10 mouse cellular contexts compared by ENCODE assay signal in the genomic region with DNA sequence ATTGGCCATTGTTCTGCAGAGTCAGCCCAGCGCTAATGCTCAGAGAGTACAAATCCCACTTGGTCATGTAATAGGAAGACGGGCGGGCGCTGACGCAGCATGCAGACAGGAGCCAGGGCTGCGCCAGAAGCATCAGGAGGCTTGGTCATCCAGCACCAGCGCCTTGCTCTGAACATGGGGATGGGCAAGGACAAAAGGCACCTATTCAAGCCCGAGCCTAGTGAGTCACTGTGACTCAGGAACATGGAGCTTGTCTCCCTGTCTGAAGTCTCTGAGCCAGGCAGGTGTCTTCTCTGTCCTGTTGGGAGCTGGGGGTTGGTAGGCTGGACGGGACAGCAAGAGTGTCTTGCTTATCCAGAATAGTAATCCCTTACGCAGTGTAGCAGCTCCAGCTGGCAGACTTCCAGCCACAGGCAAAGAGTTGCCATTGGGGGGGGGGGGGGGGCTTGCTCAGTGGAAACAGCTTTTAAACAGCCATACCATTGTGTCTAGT. TPM values are rescaled to one million over a fixed set of nuclear protein-coding genes. Genes with fewer than 3 reads are reported as not detected.
DNase-seq lines count a peak whose midpoint lies in the region; ATAC-seq lines count a peak whose summit lies in the region.
"Had no signal": no experiment of that assay in that cellular context is flagged by ENCODE, and none has a peak within 500 bp of the region (broad histone marks: within the 10 kb centered on the region; RNA-seq: fewer than 3 reads in every experiment).

No protein-coding gene starts in this region.

- H3K27ac ChIP-seq in intestine, embryonic 15.5 days, result no peak overlapping the region
- no peak overlapping the region for H3K27ac ChIP-seq in intestine, embryonic 16.5 days (ENCODE audit: low read length)
- H3K27ac ChIP-seq in midbrain, embryonic 12.5 days (replicated peaks), result peak overlapping the region; percentile 27

- no peak overlapping the region for H3K4me3 ChIP-seq in intestine, embryonic 15.5 days (replicated peaks)
- H3K4me3 ChIP-seq in intestine, embryonic 16.5 days (ENCODE audit: low read length), result no peak overlapping the region
- H3K4me3 ChIP-seq in midbrain, embryonic 12.5 days, result no peak overlapping the region

- no peaks in the 10 kb centered on the region for H3K27me3 ChIP-seq in intestine, embryonic 15.5 days (replicated peaks)
- H3K27me3 ChIP-seq in intestine, embryonic 16.5 days (replicated peaks; ENCODE audit: control insufficient read depth, insufficient read depth, low read length), result no peaks in the 10 kb centered on the region
- no peaks in the 10 kb centered on the region for H3K27me3 ChIP-seq in midbrain, embryonic 12.5 days

- DNase-seq in Muller cell, postnatal 12 days (ENCODE audit: inconsistent ontology term), result peak; percentile 92
- peak; percentile 62 to 67 for DNase-seq in adrenal gland, postnatal 36 days
- DNase-seq in urinary bladder, postnatal 36 days (ENCODE audit: low spot score in 2 of 2), result no peak
- DNase-seq: thymus, postnatal 25 days had no signal

- 61% methylated on average over 10 of the region's 10 CpGs for WGBS in intestine, embryonic 15.5 days
- WGBS in intestine, embryonic 16.5 days, result 57% methylated on average over 10 of the region's 10 CpGs
- 55% methylated on average over 10 of the region's 10 CpGs for WGBS in midbrain, embryonic 12.5 days

- H3K9ac ChIP-seq in intestine, embryonic 15.5 days, result no peak overlapping the region
- no peak overlapping the region for H3K9ac ChIP-seq in intestine, embryonic 16.5 days (ENCODE audit: low read depth, low read length)
- H3K9ac ChIP-seq in midbrain, embryonic 12.5 days (replicated peaks), result no peak overlapping the region

- H3K4me2 ChIP-seq in intestine, embryonic 15.5 days (replicated peaks), result 0 out of 2 replicates have a peak overlapping the region, but pooled peaks have one; percentile 17
- no peak overlapping the region for H3K4me2 ChIP-seq in intestine, embryonic 16.5 days (ENCODE audit: low read depth, low read length)
- 0 out of 2 replicates have a peak overlapping the region, but pooled peaks have one; percentile 7 for H3K4me2 ChIP-seq in midbrain, embryonic 12.5 days (replicated peaks)

- H3K9me3 ChIP-seq in intestine, embryonic 15.5 days, result no peaks in the 10 kb centered on the region
- no peaks in the 10 kb centered on the region for H3K9me3 ChIP-seq in intestine, embryonic 16.5 days (ENCODE audit: control insufficient read depth, low read length)
- H3K9me3 ChIP-seq in midbrain, embryonic 12.5 days, result no peaks in the 10 kb centered on the region

- no peaks in the 10 kb centered on the region for H3K36me3 ChIP-seq in intestine, embryonic 15.5 days
- no peaks in the 10 kb centered on the region for H3K36me3 ChIP-seq in intestine, embryonic 16.5 days (ENCODE audit: control insufficient read depth, insufficient read depth, low read length)
- H3K36me3 ChIP-seq in midbrain, embryonic 12.5 days, result no peaks in the 10 kb centered on the region

- ATAC-seq in intestine, embryonic 15.5 days, result 0 out of 2 replicates have a peak, but pooled peaks have one; percentile 20
- ATAC-seq in intestine, embryonic 16.5 days, result no peak
- ATAC-seq in midbrain, embryonic 12.5 days (ENCODE audit: low FRiP score, low read depth), result 0 out of 2 replicates have a peak, but pooled peaks have one; percentile 47
- ATAC-seq in cerebellum, adult (ENCODE audit: insufficient number of reproducible peaks, low FRiP score, low TSS enrichment), result no peak

- peaks cover 4% of the 10 kb centered on the region; the same call in 1 of the 2 replicates for H3K4me1 ChIP-seq in intestine, embryonic 15.5 days (replicated peaks)
- H3K4me1 ChIP-seq in intestine, embryonic 16.5 days (ENCODE audit: control insufficient read depth, insufficient read depth, low read length), result no peaks in the 10 kb centered on the region; the same call in 1 of the 2 replicates
- peaks cover 11% of the 10 kb centered on the region for H3K4me1 ChIP-seq in midbrain, embryonic 12.5 days

RNA-seq across cellular contexts. Expression of a gene that starts 11.5 kb away (rescaled TPM):
- polyA plus RNA-seq in intestine, embryonic 15.5 days (2015; fragmentation: Nextera tagmentation; extraction: Ambion mirVana), result 151 and 154 TPM in 2 replicates
- polyA plus RNA-seq in intestine, embryonic 16.5 days (2015; fragmentation: Nextera tagmentation; extraction: Ambion mirVana), result 137 and 144 TPM in 2 replicates
- total RNA-seq in adrenal gland, postnatal 36 days (2021), result 100 to 1,000 TPM; 499 to 690 TPM
- polyA plus RNA-seq in midbrain, embryonic 12.5 days (2016; fragmentation: Nextera tagmentation; extraction: Ambion mirVana), result 457 and 466 TPM in 2 replicates

RNA-seq across cellular contexts. Expression of a gene that starts 28.4 kb away (rescaled TPM):
- polyA plus RNA-seq in intestine, embryonic 15.5 days (2015; fragmentation: Nextera tagmentation; extraction: Ambion mirVana), result 2.5 and 2.9 TPM in 2 replicates
- 2.3 and 2.9 TPM in 2 replicates for polyA plus RNA-seq in intestine, embryonic 16.5 days (2015; fragmentation: Nextera tagmentation; extraction: Ambion mirVana)
- total RNA-seq in adrenal gland, postnatal 36 days (2021), result 1 to 10 TPM; 2.3 to 3.3 TPM
- 0.82 and 2.2 TPM in 2 replicates for polyA plus RNA-seq in midbrain, embryonic 12.5 days (2016; fragmentation: Nextera tagmentation; extraction: Ambion mirVana)

RNA-seq across cellular contexts. Expression of a gene that starts 33.9 kb away (rescaled TPM):
- 0.80 and 1.5 TPM in 2 replicates for polyA plus RNA-seq in intestine, embryonic 15.5 days (2015; fragmentation: Nextera tagmentation; extraction: Ambion mirVana)
- polyA plus RNA-seq in intestine, embryonic 16.5 days (2015; fragmentation: Nextera tagmentation; extraction: Ambion mirVana), result 0.68 and 1.5 TPM in 2 replicates
- total RNA-seq in adrenal gland, postnatal 36 days (2021), result not detected
- not detected in 2 replicates for polyA plus RNA-seq in midbrain, embryonic 12.5 days (2016; fragmentation: Nextera tagmentation; extraction: Ambion mirVana)
- total RNA-seq: left cerebral cortex, adult 18-20 months had no signal
- polyA plus RNA-seq: neural tube, embryonic 11.5 days had no signal

RNA-seq across cellular contexts. Expression of a gene that starts 48.6 kb away (rescaled TPM):
- polyA plus RNA-seq in intestine, embryonic 15.5 days (2015; fragmentation: Nextera tagmentation; extraction: Ambion mirVana), result 20.8 and 21.4 TPM in 2 replicates
- polyA plus RNA-seq in intestine, embryonic 16.5 days (2015; fragmentation: Nextera tagmentation; extraction: Ambion mirVana), result 20.6 and 21.6 TPM in 2 replicates
- total RNA-seq in adrenal gland, postnatal 36 days (2021), result 10 to 100 TPM; 13.3 to 17.1 TPM
- polyA plus RNA-seq in midbrain, embryonic 12.5 days (2016; fragmentation: Nextera tagmentation; extraction: Ambion mirVana), result 30.0 and 30.7 TPM in 2 replicates

RNA-seq across cellular contexts. Expression of a gene that starts 58.2 kb away (rescaled TPM):
- polyA plus RNA-seq in intestine, embryonic 15.5 days (2015; fragmentation: Nextera tagmentation; extraction: Ambion mirVana), result 113 and 116 TPM in 2 replicates
- polyA plus RNA-seq in intestine, embryonic 16.5 days (2015; fragmentation: Nextera tagmentation; extraction: Ambion mirVana), result 112 and 114 TPM in 2 replicates
- total RNA-seq in adrenal gland, postnatal 36 days (2021), result 100 to 1,000 TPM in 1 of 2 experiments, 10 to 100 TPM in 1; 85.2 to 330 TPM
- polyA plus RNA-seq in midbrain, embryonic 12.5 days (2016; fragmentation: Nextera tagmentation; extraction: Ambion mirVana), result 15.7 and 20.3 TPM in 2 replicates

Comparison
In these comparisons a context has a peak if more than half of its experiments do, and no peak if none do; other contexts are left out.
1. ATAC-seq: peak in intestine, embryonic 15.5 days (single experiment) and midbrain, embryonic 12.5 days (single experiment); none in intestine, embryonic 16.5 days (single experiment) and cerebellum, adult (single experiment).
2. DNase-seq: peak in Muller cell, postnatal 12 days (single experiment) and adrenal gland, postnatal 36 days (2 of 2); none in urinary bladder, postnatal 36 days (0 of 2).